Mouse (Mus musculus): ENCODE measurements around the gene Rc3h1. TPM values are rescaled to one million over a fixed set of nuclear protein-coding genes. Genes with fewer than 3 reads are reported as not detected.
A peak's percentile ranks its signal among the peaks of the same experiment; 100 is the strongest.

Rc3h1 gene
- polyA plus RNA-seq, 1 experiment from 2014 or later = 7.0 TPM

DNA sequence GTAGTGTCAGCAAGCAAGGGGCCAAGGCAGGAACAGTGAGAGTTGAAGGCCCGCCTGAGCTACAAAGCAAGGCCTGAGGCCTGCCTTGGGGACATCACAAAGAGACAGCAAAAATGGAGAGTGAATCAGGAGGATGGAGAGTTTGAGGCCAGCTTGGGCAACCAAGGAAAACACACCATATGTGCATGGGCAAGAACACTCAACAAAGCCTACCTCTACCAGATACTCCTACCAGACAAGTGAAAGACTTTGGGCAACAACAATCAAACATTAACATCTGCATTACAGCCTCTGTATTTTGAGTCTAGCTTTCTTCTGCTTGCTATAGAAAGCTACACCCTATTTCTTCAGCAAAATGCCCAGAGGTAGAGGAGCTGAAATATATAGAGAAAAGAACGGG, 101.8 kb downstream of the Rc3h1 start:
- Histone ChIP-seq H3K36me3 (peaks cover 37% of the 10 kb centered on the region), H3K4me3 (no peak overlapping the region), H3K4me1 (no peaks in the 10 kb centered on the region), H3K9me3 (no peaks in the 10 kb centered on the region), H3K27me3 (ENCODE audit: insufficient read depth, poor library complexity, severe bottlenecking) (no peaks in the 10 kb centered on the region), H3K27ac (no peak overlapping the region)
- WGBS = 91% methylated on average over 2 of the region's 2 CpGs
- DNase-seq (ENCODE audit: low spot score) = peak; percentile 36

DNA sequence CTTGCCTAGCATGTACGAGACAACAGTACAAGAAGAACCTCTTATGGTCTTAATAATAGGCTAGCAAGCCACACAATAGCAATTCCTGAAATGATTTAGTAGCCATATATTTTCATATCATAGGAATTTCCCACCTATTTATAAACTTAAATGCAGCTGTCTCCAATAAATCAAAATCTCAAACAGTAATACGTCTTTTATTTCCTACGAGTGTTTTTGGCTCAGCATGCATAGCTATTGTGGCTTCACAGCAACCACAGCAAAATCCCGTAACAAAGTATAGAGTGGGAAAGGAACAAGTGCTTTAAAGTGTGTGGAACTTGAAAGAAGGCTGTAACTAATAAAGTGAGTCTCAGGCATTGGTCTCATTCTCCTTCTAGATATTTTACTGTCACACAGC, 104.2 kb downstream of the Rc3h1 start:
- Histone ChIP-seq H3K36me3 (peaks cover 40% of the 10 kb centered on the region), H3K27ac (no peak overlapping the region), H3K4me1 (no peaks in the 10 kb centered on the region), H3K27me3 (ENCODE audit: insufficient read depth, poor library complexity, severe bottlenecking) (no peaks in the 10 kb centered on the region), H3K4me3 (no peak overlapping the region), H3K9me3 (no peaks in the 10 kb centered on the region)
- no peak for DNase-seq (ENCODE audit: low spot score)
- 92% methylated on average over 4 of the region's 4 CpGs for WGBS

DNA sequence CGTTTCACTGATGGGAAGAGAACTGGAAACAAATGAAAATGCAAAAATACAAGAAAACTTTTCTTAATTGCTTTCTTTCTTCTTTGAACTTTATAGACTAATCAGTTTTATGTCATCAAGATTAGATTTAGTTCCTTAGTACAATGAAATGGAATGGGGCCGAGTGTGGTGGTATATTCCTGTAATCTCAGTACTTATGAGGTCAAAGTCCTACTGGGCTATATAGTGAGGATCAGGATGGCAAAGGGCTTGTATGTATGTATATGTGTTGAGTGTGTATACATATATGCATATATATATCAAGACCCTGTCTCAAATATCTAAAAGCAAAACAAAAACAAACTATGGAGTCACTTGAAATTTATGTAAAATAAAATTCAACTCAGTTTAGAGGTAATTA, 110.2 kb downstream of the Rc3h1 start:
- Histone ChIP-seq H3K4me1 (no peaks in the 10 kb centered on the region), H3K9me3 (no peaks in the 10 kb centered on the region), H3K4me3 (no peak overlapping the region), H3K36me3 (peaks cover 52% of the 10 kb centered on the region), H3K27ac (no peak overlapping the region), H3K27me3 (ENCODE audit: insufficient read depth, poor library complexity, severe bottlenecking) (no peaks in the 10 kb centered on the region)
- WGBS = 74% methylated on average over 2 of the region's 2 CpGs
- DNase-seq (ENCODE audit: low spot score) = no peak

DNA sequence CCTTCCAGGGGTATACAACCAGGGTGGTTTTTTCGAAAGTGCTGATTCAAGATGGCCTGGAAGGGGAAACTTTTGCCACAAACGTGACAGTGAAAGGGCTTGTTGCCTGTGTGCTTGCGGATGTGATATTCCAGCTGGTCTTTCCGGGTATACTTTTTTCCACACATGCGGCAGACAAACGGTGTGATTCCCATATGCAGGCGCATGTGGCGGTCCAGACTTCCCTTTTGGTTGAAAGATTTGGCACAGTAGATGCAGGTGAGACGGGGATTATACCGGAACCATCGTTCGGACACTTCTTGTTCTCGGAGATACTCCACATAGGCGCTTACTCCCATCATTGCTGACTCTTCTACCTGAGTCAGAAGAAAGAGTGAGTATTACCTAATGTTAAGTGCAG, 113.8 kb downstream of the Rc3h1 start:
- Histone ChIP-seq H3K4me1 (no peaks in the 10 kb centered on the region), H3K27ac (no peak overlapping the region), H3K9me3 (no peaks in the 10 kb centered on the region), H3K4me3 (no peak overlapping the region), H3K27me3 (ENCODE audit: insufficient read depth, poor library complexity, severe bottlenecking) (no peaks in the 10 kb centered on the region), H3K36me3 (peaks cover 32% of the 10 kb centered on the region)
- 93% methylated on average over 14 of the region's 14 CpGs for WGBS
- peak; percentile 53 for DNase-seq (ENCODE audit: low spot score)

Other genes starting within 250 kb of the Rc3h1 start
- gene Rabgap1l, start 113.2 kb upstream of the Rc3h1 start, polyA plus RNA-seq (2016; fragmentation: Nextera tagmentation; extraction: Ambion mirVana) = 28.1 and 58.9 TPM in 2 replicates
- 1.7 and 32.9 TPM in 2 replicates for gene Serpinc1, start 72.2 kb downstream of the Rc3h1 start, polyA plus RNA-seq (2016; fragmentation: Nextera tagmentation; extraction: Ambion mirVana)
- gene Zbtb37, start 128.4 kb downstream of the Rc3h1 start, polyA plus RNA-seq (2016; fragmentation: Nextera tagmentation; extraction: Ambion mirVana) = 6.9 and 8.7 TPM in 2 replicates
- gene Dars2, start 164.2 kb downstream of the Rc3h1 start, polyA plus RNA-seq (2016; fragmentation: Nextera tagmentation; extraction: Ambion mirVana) = 47.8 and 57.3 TPM in 2 replicates
- gene Cenpl, start 164.3 kb downstream of the Rc3h1 start, polyA plus RNA-seq (2016; fragmentation: Nextera tagmentation; extraction: Ambion mirVana) = 21.6 and 25.5 TPM in 2 replicates
- gene Klhl20, start 225.1 kb downstream of the Rc3h1 start, polyA plus RNA-seq (2016; fragmentation: Nextera tagmentation; extraction: Ambion mirVana) = 13.6 and 15.3 TPM in 2 replicates
- gene Ankrd45, start 236.3 kb downstream of the Rc3h1 start, polyA plus RNA-seq (2016; fragmentation: Nextera tagmentation; extraction: Ambion mirVana) = 2.0 and 2.8 TPM in 2 replicates

Data from heart, embryonic 10.5 days (tissue).